Mouse (Mus musculus) lung, postnatal 10 days (tissue): ENCODE results near the gene Emilin2.

Source experiments
- DNase-seq: peaks from one replicate; pipeline ENCODE4 v3.0.0; 2021

Emilin2 gene

GRCm38 (mm10) chr17:71299879-71300278 lies 11.9 kb downstream of the Emilin2 start:
- no peak for DNase-seq

DNA sequence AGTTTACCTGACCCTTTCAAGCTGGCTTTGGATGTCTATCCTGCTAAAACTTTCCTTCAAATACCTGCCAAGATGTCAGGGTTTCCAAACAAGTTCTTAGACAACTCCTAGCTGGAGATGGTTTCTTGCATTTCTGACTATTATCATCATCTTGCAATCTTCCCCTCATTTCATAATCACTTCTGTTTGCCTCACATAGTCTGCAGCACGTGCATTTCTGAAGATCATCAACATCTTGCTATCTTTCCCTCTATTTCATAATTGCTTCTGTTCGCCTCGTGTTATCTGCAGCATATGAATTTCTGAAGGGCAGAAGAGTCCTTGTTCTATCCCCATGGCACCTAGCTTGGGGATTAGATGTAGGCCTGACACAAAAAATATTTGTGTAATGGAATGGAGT lies 17.2 kb downstream of the Emilin2 start:
- DNase-seq, result no peak

DNA sequence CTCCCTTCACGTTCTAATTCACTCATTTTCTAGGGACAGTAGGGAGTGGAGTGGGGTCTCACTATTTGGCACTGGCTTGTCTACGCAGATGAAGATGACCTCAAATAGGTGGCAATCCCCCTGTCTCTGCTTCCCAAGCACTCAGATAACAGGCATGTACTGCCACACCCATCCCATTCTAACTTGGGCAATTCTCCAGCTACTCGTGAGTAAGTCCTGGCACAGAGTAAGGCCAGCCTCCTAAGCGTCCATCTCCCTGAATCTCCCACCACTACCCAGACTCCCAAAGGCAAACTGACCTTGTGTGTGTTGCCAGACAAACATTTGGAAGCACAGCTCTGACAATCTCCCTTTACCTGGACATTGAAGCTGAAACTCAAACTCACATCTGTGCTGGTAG lies 18.9 kb downstream of the Emilin2 start:
- no peak for DNase-seq

DNA sequence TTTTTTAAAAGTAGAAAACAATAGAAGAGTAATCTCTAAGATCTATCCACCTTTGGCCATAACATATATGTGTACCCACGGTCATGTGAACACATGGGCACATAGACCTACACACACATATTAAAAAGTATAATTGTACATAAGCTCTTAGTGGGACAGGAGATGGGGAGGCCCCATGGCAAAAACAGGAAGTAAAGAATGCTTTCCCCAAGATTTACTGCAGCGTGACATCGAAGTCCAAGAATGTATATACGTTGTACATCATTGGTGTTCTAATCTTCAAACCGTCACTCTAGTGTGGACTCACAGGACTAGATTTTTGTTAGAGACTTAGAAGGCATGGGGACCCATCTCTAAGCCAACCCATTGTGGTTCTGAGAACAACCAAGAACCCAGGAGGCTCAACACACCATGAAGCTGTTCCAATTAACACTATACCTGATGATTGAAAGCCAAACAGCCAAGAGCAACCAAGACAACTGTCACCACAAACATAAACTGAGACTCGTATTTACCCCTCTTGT lies 19.8 kb downstream of the Emilin2 start:
- DNase-seq, result no peak

DNA sequence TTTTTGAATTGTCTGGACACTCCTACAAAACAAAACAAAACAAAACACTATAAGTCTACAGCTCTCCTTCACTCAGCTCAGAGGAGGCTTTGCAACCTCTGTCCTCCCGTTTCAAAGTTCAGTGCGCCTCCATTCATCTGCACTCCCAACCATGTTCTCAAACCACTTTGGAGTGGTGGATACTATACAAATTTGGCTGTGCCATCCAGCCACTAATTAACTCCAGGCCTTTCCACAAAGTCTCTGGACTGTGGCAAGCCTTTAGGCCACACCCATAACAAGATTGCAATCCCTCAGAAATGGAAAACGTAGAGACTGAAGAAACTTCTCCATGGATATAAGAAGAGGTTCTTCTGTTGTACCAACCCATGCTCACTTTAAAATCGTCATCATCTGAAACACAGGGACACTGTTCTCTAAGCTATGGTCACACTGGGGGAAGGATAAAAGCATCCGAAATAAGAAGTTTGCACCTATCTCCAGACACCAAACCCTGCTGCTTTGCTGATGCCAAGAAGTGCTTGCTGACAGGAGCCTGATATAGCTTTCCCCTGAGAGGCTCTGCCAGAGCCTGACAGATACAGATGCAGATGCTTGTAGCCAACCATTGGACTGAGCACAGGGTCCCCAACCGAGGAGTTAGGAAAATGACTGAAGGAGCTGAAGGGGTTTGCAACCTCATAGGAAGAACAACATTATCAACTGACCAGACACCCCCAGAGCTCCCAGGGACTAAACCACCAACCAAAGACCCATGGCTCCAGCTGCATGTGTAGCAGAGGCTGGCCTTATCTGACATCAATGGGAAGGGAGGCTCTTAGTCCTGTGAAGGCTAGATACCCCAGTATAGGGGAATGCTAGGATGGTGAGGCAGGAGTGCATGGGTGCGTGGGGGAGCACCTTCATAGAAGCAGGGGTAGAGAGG lies 21.0 kb downstream of the Emilin2 start:
- DNase-seq, result no peak

GRCm38 (mm10) chr17:71289572-71290176 lies 22.1 kb downstream of the Emilin2 start:
- DNase-seq, result no peak

- no peak for DNase-seq
Observed at GRCm38 (mm10) chr17:71288808-71289548, 22.8 kb downstream of the Emilin2 start.

GRCm38 (mm10) chr17:71288145-71288758 lies 23.5 kb downstream of the Emilin2 start:
- no peak for DNase-seq

DNA sequence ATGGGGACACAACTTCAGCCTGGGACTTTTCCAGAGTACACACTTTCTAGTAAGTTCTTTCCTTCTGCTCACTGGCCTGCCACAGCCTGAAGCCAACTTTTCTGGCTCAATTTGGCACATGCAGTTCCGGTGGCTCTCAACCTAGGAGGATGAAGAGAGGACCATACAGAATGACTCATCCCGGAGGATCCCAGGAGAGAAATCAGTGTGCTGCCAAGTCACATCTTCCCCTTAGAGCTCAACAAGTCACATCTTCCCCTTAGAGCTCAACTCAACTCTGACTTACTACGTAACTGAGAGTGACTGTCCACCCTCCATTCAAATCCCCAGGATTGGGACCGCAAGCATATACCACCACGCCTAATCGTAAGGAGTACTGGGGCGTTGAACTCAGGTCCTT lies 24.2 kb downstream of the Emilin2 start:
- no peak for DNase-seq

GRCm38 (mm10) chr17:71285929-71286328 lies 25.8 kb downstream of the Emilin2 start:
- DNase-seq, result peak; percentile 48

DNA sequence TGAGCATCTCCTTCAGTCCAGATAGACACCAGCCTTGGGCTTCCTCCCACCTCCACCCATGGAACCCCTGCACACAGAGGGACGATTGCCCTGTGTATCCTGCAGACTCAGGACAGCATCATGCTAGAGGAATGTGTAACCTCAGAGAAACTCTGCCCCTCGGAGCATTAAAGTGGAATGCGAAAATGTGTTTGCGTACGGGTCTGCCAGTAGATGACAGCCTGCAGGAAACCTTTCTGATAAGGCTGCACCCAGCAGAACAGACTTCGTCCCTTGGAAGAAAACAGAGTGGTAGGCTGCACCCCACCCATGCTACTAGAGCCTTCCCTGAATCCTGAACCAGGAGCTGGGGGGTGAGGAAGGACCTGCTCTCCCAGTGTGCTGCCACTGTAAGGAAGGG lies 26.9 kb downstream of the Emilin2 start:
- DNase-seq, result no peak

- DNase-seq, result peak; percentile 91
Observed at GRCm38 (mm10) chr17:71283237-71283636, 28.5 kb downstream of the Emilin2 start.

DNA sequence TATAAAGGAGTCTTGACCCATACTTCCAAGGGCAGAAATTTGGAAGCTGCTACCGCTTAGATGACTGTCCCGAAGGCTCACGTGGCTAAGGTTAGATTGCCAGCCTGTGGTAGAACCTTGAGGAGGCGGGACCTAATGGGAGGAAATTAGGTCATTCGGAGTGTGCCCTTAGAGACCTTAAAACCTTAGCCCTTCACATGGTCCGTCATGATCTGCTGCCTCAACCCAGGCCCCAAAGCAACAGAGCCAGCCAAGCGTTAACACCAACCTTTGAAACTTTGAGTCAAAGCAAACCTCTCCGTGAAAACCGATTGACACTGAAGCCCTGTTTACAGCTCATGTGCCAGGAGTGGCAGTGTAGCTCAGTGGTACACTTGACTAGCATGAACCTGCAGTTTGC lies 29.1 kb downstream of the Emilin2 start:
- no peak for DNase-seq

GRCm38 (mm10) chr17:71277701-71278491 lies 33.9 kb downstream of the Emilin2 start:
- DNase-seq, result no peak

- no peak for DNase-seq
Observed at GRCm38 (mm10) chr17:71276771-71277170, 35.0 kb downstream of the Emilin2 start.

- no peak for DNase-seq
Observed at GRCm38 (mm10) chr17:71273901-71274300, 37.9 kb downstream of the Emilin2 start.

DNA sequence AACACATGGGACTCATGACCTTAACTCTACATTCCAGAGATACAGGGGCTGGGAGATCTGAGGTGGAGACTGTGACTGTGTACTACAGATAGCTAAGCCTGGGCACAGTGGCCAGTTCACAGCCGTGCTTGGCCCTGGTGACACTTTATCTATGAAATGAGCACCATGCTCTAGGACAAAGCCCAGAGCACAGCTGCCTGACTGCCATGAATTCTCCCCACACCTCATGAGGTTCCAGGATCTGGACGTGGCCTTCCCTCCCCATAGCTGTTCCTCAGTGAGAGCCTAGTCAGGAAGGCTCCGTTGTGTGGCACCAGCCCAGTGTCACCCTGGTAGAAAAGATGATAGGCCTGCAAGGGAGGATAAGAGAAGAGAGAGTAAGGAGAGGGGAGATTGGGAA lies 43.2 kb downstream of the Emilin2 start:
- DNase-seq, result no peak

GRCm38 (mm10) chr17:71268152-71268551 lies 43.6 kb downstream of the Emilin2 start:
- no peak for DNase-seq

DNA sequence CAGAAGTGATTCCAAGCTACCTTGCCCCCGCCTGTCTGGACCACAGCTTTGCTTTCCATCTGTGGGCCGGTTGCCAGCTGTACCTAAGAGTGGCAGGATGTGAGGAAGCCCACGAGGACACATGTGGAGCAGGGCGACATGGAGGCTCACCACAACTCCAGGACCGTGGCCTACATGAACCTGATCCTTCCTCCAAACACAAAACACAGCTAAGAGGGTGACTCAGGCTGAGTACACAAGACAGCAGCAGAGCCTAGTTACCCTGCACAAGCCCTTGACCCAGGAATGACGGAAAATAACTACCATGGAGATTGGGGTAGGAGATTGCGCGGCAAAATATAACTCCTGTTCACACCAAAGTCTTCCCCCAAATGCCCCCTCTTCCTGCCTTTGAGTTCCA lies 44.4 kb downstream of the Emilin2 start:
- DNase-seq, result no peak

DNA sequence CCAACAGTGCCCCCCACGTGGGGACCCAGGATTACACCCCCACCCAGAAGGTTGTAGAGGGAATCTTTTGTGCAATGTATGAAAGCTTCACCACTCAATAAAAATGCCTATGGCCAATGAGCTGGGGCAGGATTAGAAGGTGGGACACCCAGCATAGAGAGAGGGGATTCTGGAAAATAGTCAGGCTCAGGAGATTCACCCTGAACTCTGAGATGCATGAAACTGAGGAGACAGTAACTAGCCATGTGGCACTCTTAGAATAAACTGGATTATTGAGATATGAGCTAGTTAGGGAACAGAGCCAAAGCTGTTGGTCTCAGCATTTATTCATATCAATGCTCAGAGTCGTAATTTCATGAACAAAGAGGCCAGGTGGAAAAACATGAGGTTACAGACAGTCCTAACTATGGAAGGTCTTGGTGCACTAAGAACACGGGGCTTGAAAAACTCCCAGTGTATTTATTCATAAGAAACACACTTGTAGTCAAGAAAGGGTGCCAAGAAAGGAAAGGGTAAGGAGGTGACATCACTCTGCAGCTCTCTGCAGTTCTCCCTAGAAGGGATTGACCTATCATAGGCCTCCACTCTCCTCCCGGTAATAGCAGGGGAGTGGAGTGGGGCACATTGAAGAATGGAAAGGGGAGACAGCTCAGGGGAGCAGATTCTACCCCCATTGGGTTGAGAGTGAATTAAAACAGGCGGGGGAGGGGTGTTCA lies 46.3 kb downstream of the Emilin2 start:
- DNase-seq, result no peak

DNA sequence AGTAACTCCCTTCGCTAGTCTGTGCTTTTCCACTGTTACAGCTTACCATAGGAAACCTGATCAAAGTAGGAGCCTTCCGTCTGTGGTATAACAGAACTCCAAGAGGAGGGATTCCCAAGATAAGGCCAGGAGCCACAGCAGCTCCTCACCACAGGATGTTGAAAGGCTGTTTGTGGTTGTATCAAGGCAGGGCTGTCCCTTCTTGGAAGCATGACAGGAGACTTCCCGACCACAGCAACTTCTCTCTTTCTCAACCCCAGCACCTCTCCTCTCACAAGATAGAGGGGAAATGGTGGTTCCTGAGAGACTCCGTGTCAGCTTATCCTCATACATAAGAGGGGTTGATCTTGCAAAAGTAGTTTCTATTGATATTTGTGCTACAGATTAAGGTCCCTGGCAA lies 47.0 kb downstream of the Emilin2 start:
- no peak for DNase-seq
